Mouse (Mus musculus) fat pad, adult 2 months (tissue): ENCODE results near the gene Klhdc9.

Source experiments
- DNase-seq: peaks from one replicate; pipeline ENCODE4 v3.0.0-alpha.2; 2011; ENCODE audit warnings: low read depth, low spot score; ENCODE audit errors: extremely low read depth

Klhdc9 gene

GRCm38 (mm10) chr1:171360656-171361055, at the start of gene Klhdc9:
TSS of gene Klhdc9 (minus strand) at chr1:171360798.
- no peak for DNase-seq

GRCm38 (mm10) chr1:171410231-171410630, 49.6 kb upstream of the Klhdc9 start:
- DNase-seq: no peak

DNA sequence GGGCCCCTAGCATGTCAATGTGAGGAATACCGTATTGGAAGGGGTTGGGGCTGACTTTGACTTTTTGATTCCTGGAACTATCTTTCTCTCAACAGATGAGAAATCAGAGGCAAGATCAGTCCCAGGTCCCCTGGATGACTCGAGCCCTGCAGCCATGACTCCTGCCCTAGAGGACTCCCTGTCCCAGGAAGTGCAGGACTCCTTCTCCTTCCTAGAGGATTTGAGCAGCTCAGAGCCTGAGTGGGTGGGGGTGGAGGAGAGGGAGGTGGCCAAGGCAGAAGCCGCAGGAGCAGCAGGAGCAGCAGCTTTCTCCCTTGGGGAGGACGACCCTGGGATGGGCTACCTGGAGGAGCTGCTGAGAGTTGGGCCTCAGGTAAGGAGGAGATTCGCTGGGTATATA, 46.7 kb upstream of the Klhdc9 start:
- no peak for DNase-seq

DNA sequence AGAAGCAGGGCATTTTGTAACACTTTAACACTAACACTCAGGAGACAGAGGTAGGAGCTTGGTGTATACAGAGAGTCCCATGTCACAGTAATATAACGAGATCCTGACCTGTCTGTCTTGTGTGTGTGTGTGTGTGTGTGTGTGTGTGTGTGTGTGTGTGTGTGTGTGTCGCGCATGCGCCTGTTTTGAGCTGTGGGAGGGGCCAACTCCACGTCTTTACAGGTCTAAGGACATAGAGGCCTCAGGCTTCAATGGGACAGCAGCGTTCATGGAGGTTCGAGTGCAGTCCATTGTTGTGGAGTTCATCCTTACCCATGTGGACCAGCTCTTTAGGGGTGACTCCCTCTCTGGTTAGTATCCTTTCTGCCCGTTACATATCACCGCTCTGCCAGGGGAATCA, 42.4 kb upstream of the Klhdc9 start:
- DNase-seq: no peak

- DNase-seq: no peak
These were observed 41.2 kb upstream of the Klhdc9 start for GRCm38 (mm10) chr1:171401821-171402220.

DNA sequence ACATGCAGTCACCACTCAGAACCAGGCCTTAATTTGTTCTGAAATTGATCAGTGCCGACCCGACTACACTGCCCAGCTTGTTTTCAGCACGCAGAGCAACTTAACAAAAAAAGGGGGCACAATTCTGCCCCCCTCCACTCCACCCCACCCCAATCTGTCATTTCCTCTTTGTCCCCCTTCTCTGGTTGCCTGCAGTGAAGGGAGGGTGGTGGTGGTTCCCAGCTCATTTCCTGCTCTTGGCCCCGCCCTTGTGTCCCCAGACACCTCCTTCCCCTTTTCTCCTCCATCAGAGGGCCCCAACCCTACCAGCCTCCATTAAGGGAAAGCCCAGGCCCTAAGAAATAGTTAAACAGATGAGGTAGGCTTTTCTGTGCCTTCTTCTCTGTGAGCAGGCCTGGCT, 29.5 kb upstream of the Klhdc9 start:
- no peak for DNase-seq

DNA sequence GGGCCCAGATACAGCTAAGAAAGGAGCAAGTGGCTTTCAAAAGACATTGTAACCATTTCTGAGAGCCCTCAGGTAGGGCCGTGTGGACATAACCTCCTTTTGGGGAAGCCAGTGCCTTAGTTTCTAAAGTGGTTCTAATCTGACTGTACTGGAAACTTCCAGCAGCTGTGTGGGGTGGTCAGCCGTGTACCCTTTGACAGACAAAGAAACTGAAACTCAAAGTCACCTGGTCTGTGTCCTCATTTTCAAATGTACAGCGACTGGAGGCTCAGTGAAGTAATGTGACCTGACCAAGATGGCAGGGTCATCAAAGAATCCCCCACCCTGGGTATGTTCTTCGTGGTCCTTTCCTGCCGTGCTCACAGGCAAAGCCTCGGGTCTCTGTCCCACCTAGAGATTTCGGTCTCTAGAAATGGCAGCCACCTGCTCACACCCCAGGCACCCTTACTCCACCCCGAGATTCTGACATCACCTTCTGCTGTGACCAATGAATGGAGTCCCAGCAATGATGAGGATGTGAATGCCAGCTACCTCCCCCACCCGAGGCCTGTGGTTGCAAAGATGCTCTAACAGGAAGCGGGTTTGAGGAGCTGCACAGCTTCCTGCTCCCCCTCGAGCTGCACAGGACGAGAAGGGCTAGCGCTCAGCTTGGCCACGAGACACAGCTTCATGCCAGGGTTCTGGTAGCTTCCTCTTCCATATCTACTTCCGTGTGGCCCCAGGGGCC, 27.9 kb upstream of the Klhdc9 start, which contains the start of gene Arhgap30:
Gene Arhgap30 (plus strand): TSS at position 579 of the 727 bp plus-strand sequence.
- DNase-seq: no peak

- DNase-seq: no peak
These were observed 26.5 kb upstream of the Klhdc9 start for GRCm38 (mm10) chr1:171387099-171387498.

DNA sequence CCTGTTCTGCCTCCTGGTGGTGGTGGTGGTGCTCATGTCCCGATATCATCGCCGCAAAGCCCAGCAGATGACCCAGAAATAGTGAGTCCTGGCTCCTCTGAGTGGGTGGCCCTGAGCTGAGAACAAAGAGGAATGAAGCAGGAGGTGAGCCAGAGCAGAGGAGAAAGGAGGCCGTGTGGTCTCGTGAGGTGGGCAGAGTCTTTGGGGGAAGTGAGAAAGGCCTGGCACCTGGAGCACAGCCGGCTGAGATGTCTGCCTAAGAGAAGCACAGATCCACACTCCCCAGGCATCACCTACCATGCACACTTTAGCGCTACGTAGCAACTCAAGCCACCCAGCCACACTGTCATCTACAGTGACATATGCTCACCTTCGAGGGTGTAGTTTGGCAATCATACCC, 24.6 kb upstream of the Klhdc9 start:
- no peak for DNase-seq

GRCm38 (mm10) chr1:171384361-171384760, 23.8 kb upstream of the Klhdc9 start:
- no peak for DNase-seq

GRCm38 (mm10) chr1:171382096-171382620, 21.6 kb upstream of the Klhdc9 start:
- no peak for DNase-seq

DNA sequence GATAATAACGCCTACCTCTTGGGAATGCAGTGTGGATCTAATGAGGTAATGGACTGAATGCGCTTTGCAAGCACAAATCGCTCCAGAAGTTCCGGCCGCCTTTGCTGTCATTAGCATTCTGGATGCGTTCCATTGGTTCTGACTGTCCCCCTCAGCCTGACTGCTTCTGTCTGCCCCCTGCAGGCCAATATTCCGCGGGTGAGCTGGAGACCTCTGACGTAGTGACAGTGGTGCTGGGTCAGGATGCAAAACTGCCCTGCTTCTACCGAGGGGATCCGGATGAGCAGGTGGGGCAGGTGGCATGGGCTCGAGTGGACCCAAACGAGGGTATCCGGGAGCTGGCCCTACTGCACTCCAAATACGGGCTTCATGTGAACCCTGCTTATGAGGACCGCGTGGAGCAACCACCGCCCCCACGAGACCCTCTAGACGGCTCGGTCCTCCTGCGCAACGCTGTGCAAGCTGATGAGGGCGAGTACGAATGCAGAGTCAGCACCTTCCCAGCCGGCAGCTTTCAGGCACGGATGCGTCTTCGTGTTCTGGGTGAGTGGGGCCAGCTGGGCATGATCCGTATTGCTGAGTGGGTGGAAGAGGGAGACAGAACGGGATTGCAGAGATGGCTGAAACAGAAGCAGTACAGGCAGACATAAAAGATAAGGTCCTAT, 19.5 kb upstream of the Klhdc9 start:
- no peak for DNase-seq

DNA sequence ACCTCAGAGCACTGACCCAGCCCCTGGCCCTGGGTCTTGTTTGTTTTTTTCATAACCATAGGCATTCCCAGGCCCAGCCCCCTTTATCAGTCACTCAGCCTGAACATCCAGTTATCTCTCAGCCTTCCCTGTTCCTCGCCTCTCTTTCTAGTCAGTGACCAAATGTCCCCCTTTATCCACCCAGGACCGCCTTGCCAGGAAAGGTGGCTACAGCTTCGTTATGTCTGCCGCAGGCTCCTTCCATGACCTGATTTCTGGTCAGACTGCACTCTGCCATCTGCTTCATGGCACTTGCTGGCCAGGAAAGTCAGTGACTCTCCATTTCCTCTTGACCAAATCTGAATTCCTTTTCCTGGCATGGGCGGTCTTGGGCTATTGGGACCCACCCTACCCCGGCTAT, 17.7 kb upstream of the Klhdc9 start:
- DNase-seq: no peak

DNA sequence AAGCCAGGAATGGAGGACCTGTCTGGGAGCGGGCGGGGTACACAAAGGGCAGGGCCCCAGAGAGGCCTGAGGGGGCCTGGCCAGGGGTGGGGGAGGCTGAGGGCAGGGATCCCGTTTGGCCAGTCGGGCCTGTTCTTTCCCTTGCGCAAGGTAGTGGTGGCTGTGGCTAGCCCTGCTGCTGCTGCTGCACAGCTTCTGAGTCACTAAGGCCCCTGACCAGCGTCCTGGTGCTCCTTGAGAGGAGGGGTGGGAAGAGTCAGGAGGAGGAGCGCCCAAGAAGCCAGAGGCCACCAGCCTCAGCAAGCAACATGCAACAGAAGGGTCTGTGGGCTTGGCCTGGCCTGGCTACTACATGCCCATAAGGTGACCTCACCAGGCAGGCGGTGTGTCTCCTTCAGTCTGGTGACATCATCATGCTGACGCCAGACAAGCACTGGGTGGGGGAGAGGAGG, 15.1 kb upstream of the Klhdc9 start:
- DNase-seq: no peak

DNA sequence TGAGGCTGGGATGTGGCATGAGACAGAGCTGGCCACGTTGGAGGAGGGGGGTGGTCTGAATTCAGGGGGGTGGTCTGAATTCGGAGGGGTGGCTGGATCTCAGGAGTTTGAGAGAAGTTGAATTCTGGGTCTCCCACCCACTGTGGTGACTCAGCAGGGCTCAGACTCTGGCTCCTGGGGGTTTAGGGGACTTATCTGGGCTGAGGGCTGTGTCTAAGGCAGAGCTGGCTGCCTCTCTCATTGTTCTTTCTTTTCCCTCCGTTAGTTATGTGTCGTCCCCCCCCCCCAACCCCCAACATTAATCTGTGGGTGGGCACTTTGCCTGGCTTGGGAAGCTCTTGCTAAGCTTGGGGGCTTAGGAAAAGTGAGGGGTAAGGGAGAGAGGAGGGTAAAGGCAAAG, 13.3 kb upstream of the Klhdc9 start:
- DNase-seq: no peak

DNA sequence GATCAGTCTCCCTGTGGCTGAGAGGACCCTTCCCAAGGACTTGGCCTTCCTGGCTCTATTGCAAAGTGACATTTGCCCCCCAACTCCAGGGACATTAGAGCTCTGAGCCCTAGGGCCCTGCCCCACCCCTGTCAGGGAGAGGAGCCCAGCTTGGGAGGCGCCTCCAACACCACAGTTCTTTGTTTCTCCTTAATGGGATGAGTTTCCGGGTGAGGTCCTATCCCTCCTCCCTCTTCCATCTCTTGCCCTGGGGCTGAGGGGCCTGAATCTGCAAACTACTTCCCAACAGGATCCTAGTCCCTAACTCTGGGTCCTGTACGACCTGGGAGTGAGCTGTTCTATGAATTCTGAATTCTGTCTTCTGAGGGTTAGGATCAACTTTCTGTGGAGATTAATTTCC, 12.3 kb upstream of the Klhdc9 start:
- no peak for DNase-seq

DNA sequence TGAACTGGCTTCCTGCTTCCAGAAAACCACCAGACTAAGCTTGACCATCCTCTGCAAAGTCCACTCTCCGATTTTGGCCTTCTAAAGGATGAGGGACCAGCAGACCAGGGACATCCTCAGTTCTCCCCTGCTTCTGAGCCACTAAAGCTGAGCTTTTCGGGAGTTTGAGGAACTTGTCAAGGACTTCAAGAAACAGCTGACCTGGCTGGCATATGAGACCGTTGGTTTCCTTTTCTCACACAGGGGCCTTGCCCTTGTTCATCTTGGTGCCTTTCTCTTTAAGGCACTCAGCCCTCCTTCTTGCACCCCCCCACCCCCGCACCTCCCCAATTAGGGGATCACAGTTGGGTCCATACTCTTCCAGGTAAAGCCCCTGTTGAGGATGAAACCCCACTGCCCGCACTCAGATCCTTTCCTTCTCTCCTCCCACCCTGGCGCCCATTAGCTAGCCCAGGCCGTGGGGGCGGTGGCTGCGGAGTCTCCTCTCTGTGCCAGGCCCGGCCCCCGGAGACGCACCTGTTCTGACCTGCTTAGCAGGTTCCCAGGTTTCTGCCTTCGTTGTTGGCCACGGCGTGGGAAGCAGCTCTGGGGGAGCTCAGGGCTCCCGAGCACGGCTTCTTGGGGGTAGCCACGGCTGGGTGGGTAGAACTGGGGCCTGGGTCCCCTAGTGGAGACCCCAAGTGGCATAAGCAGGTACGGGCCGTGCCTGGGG, 9.4 kb upstream of the Klhdc9 start, which contains the start of gene Nectin4:
Gene Nectin4 (plus strand): TSS at position 255 of the 712 bp plus-strand sequence.
- no peak for DNase-seq

DNA sequence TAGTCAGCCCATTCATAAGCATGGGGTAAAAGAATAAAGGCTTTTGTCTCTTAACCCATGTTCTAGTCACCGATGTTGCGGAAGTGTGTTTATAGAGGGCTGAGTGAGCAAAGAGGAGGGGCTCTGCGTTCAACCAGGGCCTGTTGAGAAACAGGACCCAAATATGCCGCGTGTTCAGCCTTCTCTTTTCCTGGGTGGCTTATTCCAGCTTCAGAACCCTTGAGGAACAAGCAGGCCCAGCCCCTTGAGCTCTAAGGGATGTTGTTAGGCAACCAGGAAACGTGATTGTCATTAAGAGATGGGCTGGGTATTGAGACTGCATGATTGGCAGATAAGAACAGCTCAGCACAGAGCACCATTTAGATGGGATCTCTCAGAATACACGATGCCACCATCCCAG, 5.3 kb upstream of the Klhdc9 start:
- no peak for DNase-seq

GRCm38 (mm10) chr1:171361106-171362103, 807 bp upstream of the Klhdc9 start:
- no peak for DNase-seq

- no peak for DNase-seq
These were observed 345 bp downstream of the Klhdc9 start for GRCm38 (mm10) chr1:171360253-171360652.
